Mouse (Mus musculus): ENCODE measurements around the gene Mcm9.

Mcm9 gene

GRCm38 (mm10) chr10:53495349-53495748 is 134.9 kb downstream of the Mcm9 start:
- DNase-seq: peak in 1 of 2 experiments; percentile 22

- DNase-seq: no peak
These were observed 136.3 kb downstream of the Mcm9 start for GRCm38 (mm10) chr10:53493954-53494353.
